Mouse (Mus musculus) liver, postnatal 0 days (tissue): Measurements from ENCODE around the gene Knstrn.

Source experiments
- CTCF ChIP-seq: sonication (generic); IDR thresholded peaks from 2 replicates; pipeline ENCODE4 v1.5.1; 2016; ENCODE audit warnings: antibody characterized with exemption, low read depth
- EP300 ChIP-seq: IDR thresholded peaks from 2 replicates; pipeline ENCODE4 v1.6.1; 2016; ENCODE audit warnings: antibody characterized with exemption, low read depth, mild to moderate bottlenecking

DNA sequence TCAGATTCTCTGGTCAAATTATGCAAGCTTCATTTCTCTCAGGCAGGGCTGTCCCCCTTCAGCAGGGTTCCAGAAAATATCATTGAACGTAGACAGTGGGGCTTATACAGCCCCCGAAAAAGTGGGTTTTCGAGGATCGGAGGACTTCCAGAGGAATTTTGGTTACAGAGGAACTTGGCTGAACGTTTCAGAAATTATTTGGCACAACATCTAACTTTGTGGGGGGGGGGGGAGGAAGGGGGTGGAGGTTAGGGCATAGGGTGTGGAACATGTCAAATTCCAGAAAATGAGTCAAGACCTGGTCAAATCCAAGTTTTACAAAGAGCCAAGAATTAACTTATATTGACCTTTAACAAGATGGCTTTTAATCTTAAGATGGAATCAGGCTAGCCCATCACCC is 15.3 kb downstream of the Knstrn start:
- TF ChIP-seq EP300 (no peak), CTCF (no peak)
